Mouse (Mus musculus) intestine, embryonic 16.5 days (tissue): ENCODE data around the gene Ctla4. TPM values are rescaled to one million over a fixed set of nuclear protein-coding genes. Genes with fewer than 3 reads are reported as not detected.

Experiments used
- ATAC-seq: fragments of 200-750 bp; cut with Nextera tagmentation; 2 replicates; pipeline ENCODE4 v1.8.0; 2017; ENCODE audit warnings: moderate TSS enrichment, moderate library complexity
- H3K27ac ChIP-seq: fragments of 300-500 bp; sonication (generic); 2 replicates; pipeline ENCODE4 v1.5.1; 2014; ENCODE audit warnings: mild to moderate bottlenecking, low read length
- H3K27me3 ChIP-seq: fragments of 300-500 bp; sonication (generic); replicated peaks from 2 replicates; pipeline ENCODE4 v1.6.1; 2014; ENCODE audit warnings: low read length, control low read depth, mixed read lengths; ENCODE audit not compliant: control insufficient read depth, insufficient read depth
- H3K36me3 ChIP-seq: fragments of 300-500 bp; sonication (generic); 2 replicates; pipeline ENCODE4 v1.6.1; 2014; ENCODE audit warnings: low read length, control low read depth; ENCODE audit not compliant: control insufficient read depth, insufficient read depth
- H3K4me1 ChIP-seq: fragments of 300-500 bp; sonication (generic); 2 replicates; pipeline ENCODE4 v1.6.1; 2014; ENCODE audit warnings: low read length, control low read depth, mixed read lengths; ENCODE audit not compliant: control insufficient read depth, insufficient read depth
- H3K4me2 ChIP-seq: fragments of 300-500 bp; sonication (generic); 2 replicates; pipeline ENCODE4 v1.6.1; 2014; ENCODE audit warnings: low read depth, low read length, control low read depth
- H3K4me3 ChIP-seq: fragments of 300-500 bp; sonication (generic); 2 replicates; pipeline ENCODE4 v1.5.1; 2014; ENCODE audit warnings: mild to moderate bottlenecking, low read length
- H3K9ac ChIP-seq: fragments of 300-500 bp; sonication (generic); 2 replicates; pipeline ENCODE4 v1.6.1; 2014; ENCODE audit warnings: low read depth, low read length
- H3K9me3 ChIP-seq: fragments of 300-500 bp; sonication (generic); 2 replicates; pipeline ENCODE4 v1.6.1; 2016; ENCODE audit warnings: low read length, control low read depth; ENCODE audit not compliant: control insufficient read depth
- WGBS: fragments of 180-500 bp; shearing (Covaris S2); extraction: QIAGEN DNeasy Blood & Tissue Kit; methylation state at CpG from one replicate; pipeline ENCODE4 v1.1.7; 2014; 5-methylcytosine and 5-hydroxymethylcytosine counted together
- polyA plus RNA-seq: library from polyadenylated mRNA; unstranded; fragments of >200 nt; fragmentation: Nextera tagmentation; extraction: Ambion mirVana; gene quantifications from 2 replicates; pipeline ENCODE4 v1.2.1, GENCODE M21; 2015

Ctla4 gene
- polyA plus RNA-seq, 1 experiment from 2014 or later: not detected

DNA sequence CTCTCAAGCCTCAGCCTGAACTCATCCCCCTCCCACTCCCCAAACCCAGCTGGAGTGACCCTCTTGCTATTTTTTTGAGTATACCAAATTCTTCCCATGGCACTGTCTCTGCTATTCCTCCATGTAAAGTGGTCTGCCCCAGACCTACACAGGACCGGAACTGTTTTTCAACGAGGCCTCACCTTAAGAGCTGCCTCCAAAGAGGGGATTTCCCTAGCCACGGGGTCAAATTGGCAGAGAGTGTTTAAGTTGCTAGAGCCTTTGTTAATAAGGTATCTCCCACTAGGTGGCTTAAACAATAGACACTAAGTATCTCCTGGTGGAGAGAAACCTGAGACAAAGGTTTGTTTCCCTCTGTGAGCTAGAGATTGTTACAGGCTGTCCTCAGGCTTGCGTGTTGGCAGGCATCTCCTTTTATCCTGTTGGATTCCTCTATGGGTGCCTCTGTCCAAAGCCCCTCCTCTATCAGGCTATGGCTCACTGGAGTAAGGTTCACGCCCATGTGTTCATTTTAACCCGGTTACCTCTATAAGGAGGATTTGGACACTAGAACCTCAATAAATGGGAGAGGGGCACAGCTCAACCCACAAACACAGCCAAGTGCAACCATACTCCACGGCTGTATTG is 33.4 kb upstream of the Ctla4 start:
- no peak for ATAC-seq
- H3K9ac ChIP-seq: no peak overlapping the region
- H3K27ac ChIP-seq: no peak overlapping the region
- 59% methylated on average over 7 of the region's 7 CpGs for WGBS
- no peaks in the 10 kb centered on the region for H3K36me3 ChIP-seq
- no peaks in the 10 kb centered on the region for H3K27me3 ChIP-seq
- no peaks in the 10 kb centered on the region for H3K9me3 ChIP-seq
- peaks cover 2% of the 10 kb centered on the region; the same call in 1 of the 2 replicates for H3K4me1 ChIP-seq
- no peak overlapping the region for H3K4me2 ChIP-seq
- no peak overlapping the region for H3K4me3 ChIP-seq

DNA sequence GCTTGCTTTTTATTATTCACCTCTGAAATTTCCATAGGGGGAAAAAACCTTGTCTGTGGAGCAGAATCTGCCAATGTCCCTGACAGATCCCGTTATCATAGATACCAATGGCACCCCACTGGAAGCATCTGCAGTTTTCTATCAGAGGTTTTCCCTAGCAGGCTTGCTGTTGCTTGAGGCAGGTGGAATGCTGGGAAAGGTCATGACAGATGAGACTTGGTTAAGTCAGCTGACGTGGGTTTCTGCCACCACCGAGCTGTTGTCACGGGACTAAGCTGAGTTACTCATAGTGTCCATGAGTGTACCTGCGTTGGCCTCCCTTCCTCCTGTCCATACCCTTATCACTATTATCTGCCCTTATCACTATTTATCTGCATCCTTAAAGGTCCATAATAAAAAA is 32.8 kb upstream of the Ctla4 start:
- peaks cover 2% of the 10 kb centered on the region; the same call in 1 of the 2 replicates for H3K4me1 ChIP-seq
- ATAC-seq: no peak
- H3K4me3 ChIP-seq: no peak overlapping the region
- no peak overlapping the region for H3K9ac ChIP-seq
- no peaks in the 10 kb centered on the region for H3K27me3 ChIP-seq
- H3K27ac ChIP-seq: no peak overlapping the region
- no peak overlapping the region for H3K4me2 ChIP-seq
- no peaks in the 10 kb centered on the region for H3K36me3 ChIP-seq
- H3K9me3 ChIP-seq: no peaks in the 10 kb centered on the region
- 82% methylated on average over 5 of the region's 5 CpGs for WGBS

DNA sequence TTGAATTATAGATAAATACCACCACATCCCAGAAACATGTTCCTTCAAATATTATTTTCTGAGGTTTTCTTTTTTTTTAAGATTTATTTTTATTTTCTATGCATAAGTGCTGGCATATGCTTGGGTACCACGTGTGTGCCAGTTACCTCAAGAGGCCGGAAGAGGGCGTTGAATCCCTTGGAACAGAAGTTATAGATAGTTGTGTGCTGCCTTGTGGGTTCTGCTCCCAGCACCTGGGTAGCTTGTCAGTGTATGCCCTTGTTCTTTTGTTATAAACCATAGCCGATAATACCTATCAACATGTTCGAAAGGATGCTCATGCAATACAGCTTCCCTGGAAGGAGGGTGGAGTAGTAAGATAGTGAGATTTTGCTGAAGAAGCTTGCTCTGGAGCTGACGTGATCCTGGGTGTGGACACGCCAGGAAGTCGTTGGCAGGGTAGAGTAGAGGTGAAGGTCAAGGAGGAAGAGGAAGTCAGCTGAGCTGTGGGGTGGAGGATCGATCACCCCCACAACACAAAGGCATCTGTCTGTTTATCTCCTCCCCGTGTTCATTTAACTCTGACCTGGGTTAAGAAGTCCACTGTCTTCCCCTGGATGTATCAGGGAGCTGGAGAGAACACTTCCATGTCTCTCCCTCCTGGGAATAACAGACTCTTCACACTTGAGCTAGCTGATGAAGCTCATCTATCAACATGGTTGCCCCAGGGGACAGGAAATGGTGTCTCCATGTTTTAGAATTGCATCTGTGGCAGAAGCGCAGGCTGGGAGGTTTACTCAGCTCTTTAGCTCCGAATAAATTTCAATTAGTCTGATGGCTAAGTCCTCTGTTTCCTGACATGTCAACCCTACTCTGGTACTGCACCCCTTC is 29.2 kb upstream of the Ctla4 start:
- Histone ChIP-seq H3K9me3 (no peaks in the 10 kb centered on the region), H3K27me3 (no peaks in the 10 kb centered on the region), H3K36me3 (no peaks in the 10 kb centered on the region), H3K27ac (no peak overlapping the region), H3K4me2 (no peak overlapping the region), H3K4me1 (peaks cover 2% of the 10 kb centered on the region; the same call in 1 of the 2 replicates), H3K9ac (no peak overlapping the region), H3K4me3 (no peak overlapping the region)
- WGBS: 78% methylated on average over 12 of the region's 12 CpGs
- no peak for ATAC-seq

DNA sequence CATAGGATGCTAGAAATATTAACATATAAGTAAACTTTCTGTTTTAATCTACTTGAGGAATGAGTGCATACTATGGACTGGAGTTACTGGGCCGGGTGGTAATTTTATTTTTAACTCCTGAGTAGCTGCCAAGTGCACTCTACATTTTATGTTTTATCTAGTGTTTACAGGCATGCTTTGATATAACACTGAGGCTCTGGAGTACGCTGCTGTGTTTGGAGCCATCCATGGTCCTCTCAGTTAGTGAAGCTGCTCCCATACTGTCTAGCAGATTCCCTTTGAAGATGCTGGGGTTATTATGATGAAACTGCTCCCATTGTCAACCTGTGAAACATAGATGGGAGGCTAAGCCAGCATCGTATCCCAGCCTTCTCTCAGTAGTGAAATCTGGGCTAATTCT is 27.6 kb upstream of the Ctla4 start:
- 61% methylated on average over 3 of the region's 3 CpGs for WGBS
- ATAC-seq: no peak
- H3K36me3 ChIP-seq: no peaks in the 10 kb centered on the region

DNA sequence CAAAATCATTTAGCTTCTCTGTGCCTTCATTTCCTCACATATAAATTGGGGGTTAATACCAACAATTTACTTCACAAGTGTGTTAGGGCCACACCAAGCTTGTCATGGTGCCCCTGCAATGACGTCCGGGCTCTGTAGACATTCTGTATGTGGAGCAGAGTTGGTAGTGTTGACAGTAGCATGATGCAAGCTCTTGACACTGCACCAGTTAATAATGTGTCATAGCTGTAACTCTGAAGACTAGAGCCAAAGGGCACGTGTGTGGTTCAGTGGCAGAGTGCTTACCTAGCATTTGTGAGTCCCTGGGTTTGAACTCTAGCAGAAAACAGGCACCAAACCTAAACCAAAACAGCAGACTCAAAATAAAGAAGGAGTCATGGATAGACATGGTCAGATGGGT is 27.0 kb upstream of the Ctla4 start:
- ATAC-seq: no peak
- Histone ChIP-seq H3K4me3 (no peak overlapping the region), H3K9ac (no peak overlapping the region), H3K9me3 (no peaks in the 10 kb centered on the region), H3K27me3 (no peaks in the 10 kb centered on the region), H3K4me2 (no peak overlapping the region), H3K4me1 (peaks cover 6% of the 10 kb centered on the region; the same call in 1 of the 2 replicates), H3K36me3 (no peaks in the 10 kb centered on the region), H3K27ac (no peak overlapping the region)
- 77% methylated on average over 3 of the region's 3 CpGs for WGBS

More for the DNA sequence above, 27.6 kb upstream of the Ctla4 start:
- Histone ChIP-seq H3K4me3 (no peak overlapping the region), H3K9me3 (no peaks in the 10 kb centered on the region), H3K27me3 (no peaks in the 10 kb centered on the region), H3K27ac (no peak overlapping the region), H3K4me2 (no peak overlapping the region), H3K9ac (no peak overlapping the region), H3K4me1 (peaks cover 6% of the 10 kb centered on the region; the same call in 1 of the 2 replicates)

DNA sequence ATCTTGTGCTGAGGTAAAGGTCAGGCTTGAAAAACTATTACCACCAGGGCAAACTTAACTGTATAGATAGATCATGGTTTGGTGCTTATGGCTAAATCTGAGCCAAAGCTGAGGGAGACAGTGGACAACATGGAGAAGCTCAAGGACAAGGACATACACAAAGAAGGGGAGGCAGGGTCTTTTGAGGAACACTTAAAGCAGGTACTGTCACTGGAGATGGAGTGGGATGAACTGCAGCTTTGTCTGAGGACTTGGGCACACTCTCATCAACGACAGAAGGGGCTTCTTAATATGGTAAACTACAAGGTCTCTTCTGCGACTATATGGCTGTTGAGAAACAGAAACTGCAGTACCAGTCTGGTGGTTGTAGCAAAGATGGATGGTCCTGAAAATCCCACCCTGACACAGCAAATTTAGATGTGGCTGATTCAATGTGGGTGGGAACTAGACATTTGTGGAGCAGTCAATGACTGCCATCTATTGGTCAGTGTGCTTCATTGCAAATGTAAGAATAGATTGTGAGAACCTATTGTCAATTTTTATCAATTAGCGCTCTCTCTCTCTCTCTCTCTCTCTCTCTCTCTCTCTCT is 26.3 kb upstream of the Ctla4 start:
- no peaks in the 10 kb centered on the region for H3K27me3 ChIP-seq
- ATAC-seq: peak; percentile 54
- H3K9ac ChIP-seq: no peak overlapping the region
- H3K27ac ChIP-seq: no peak overlapping the region
- H3K36me3 ChIP-seq: no peaks in the 10 kb centered on the region
- H3K4me3 ChIP-seq: no peak overlapping the region
- peak overlapping the region; percentile 26; the same call in 1 of the 2 replicates for H3K4me2 ChIP-seq
- no peaks in the 10 kb centered on the region for H3K9me3 ChIP-seq
- WGBS: 19% methylated on average over 3 of the region's 3 CpGs
- H3K4me1 ChIP-seq: peaks cover 6% of the 10 kb centered on the region; the same call in 1 of the 2 replicates

DNA sequence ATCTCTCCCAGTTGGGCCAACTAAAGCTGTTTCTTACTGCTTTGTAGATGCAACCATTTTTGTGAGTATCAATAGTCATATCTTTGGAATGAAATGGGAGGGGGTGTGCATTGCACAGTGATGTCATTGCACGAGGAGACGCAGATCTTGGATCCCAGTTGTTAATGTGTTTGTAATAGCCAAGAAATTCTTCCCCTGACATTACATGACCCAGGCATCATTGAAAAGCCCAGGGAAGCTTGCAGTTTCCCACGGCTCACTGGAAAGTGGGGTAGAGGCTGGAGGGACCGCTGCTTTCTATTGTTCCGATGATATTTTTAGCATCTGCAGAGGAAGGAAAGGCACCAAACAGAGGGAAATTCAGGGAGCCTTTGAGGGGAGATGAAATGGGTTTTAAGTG is 25.8 kb upstream of the Ctla4 start:
- H3K27me3 ChIP-seq: no peaks in the 10 kb centered on the region
- peak; percentile 8; the same call in 1 of the 2 replicates for ATAC-seq
- WGBS: 40% methylated on average over 5 of the region's 5 CpGs

DNA sequence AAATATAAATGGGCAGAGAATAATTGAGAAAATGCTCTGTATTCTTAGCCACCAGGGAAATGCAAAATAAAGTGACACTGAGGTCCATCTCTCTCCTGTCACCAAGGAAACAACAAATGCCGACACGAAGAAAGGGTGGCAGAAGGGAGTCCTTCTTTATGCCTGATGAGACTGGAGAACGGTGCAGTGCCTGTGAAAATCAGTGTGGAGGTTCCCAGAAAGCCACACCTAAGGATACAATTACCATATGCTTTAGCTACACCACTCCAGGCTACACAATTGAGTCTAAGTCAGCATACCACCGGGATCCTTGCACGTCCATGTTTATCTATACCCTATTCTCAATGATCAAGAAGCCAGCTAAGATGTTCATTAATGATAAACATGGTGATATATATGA is 25.4 kb upstream of the Ctla4 start:
- no peaks in the 10 kb centered on the region for H3K36me3 ChIP-seq
- H3K4me1 ChIP-seq: peaks cover 6% of the 10 kb centered on the region; the same call in 1 of the 2 replicates
- H3K4me2 ChIP-seq: no peak overlapping the region
- H3K4me3 ChIP-seq: no peak overlapping the region
- no peak overlapping the region for H3K9ac ChIP-seq
- H3K27me3 ChIP-seq: no peaks in the 10 kb centered on the region
- ATAC-seq: no peak
- WGBS: 65% methylated on average over 5 of the region's 5 CpGs
- no peak overlapping the region for H3K27ac ChIP-seq
- no peaks in the 10 kb centered on the region for H3K9me3 ChIP-seq

More for the DNA sequence above, 25.8 kb upstream of the Ctla4 start:
- peak overlapping the region; percentile 26; the same call in 1 of the 2 replicates for H3K4me2 ChIP-seq
- H3K4me1 ChIP-seq: peaks cover 6% of the 10 kb centered on the region; the same call in 1 of the 2 replicates
- no peak overlapping the region for H3K4me3 ChIP-seq
- no peaks in the 10 kb centered on the region for H3K9me3 ChIP-seq
- H3K9ac ChIP-seq: no peak overlapping the region
- no peak overlapping the region for H3K27ac ChIP-seq
- no peaks in the 10 kb centered on the region for H3K36me3 ChIP-seq

DNA sequence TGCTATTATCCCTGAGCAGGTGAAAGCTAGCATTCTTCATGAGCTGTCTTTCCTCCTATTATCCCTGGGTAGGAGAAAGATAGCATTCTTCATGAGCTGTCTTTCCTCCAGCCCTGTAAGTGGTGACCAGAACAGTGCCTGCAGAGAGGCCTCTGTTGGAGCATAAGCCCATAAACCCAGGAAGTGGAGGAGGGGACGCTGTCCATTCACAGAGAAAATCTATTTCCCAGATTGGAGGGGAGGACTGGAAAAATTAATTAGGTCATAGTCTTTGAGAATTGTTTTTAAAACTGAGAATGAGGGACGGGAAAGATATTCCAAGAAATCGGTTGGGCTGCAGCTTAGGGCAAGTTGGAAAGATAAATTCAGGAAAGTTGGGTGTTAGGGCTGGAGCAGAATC is 24.3 kb upstream of the Ctla4 start:
- Histone ChIP-seq H3K4me2 (no peak overlapping the region), H3K9ac (no peak overlapping the region), H3K4me1 (peaks cover 6% of the 10 kb centered on the region; the same call in 1 of the 2 replicates), H3K36me3 (no peaks in the 10 kb centered on the region), H3K27me3 (no peaks in the 10 kb centered on the region), H3K9me3 (no peaks in the 10 kb centered on the region), H3K27ac (no peak overlapping the region), H3K4me3 (no peak overlapping the region)
- ATAC-seq: no peak
- 55% methylated on average over 3 of the region's 3 CpGs for WGBS
